Mouse (Mus musculus) neural tube, embryonic 15.5 days (tissue): ENCODE data around the gene Clp1. TPM values are rescaled to one million over a fixed set of nuclear protein-coding genes. Genes with fewer than 3 reads are reported as not detected.
"Not testable (repeated sequence)": the region's sequence is repeated elsewhere in the genome, so short reads cannot be mapped to it uniquely, and the experiment has no call there.

ENCODE experiments used
- ATAC-seq: fragments of 200-750 bp; cut with Nextera tagmentation; 2 replicates; pipeline ENCODE4 v1.8.0; 2017; ENCODE audit warnings: mild to moderate bottlenecking, moderate TSS enrichment, moderate library complexity; ENCODE audit not compliant: low FRiP score
- H3K27ac ChIP-seq: fragments of 300-500 bp; sonication (generic); replicated peaks from 2 replicates; pipeline ENCODE4 v1.5.1; 2015; ENCODE audit warnings: mild to moderate bottlenecking, inconsistent platforms
- H3K27me3 ChIP-seq: fragments of 300-500 bp; sonication (generic); replicated peaks from 2 replicates; pipeline ENCODE4 v1.6.1; 2015; ENCODE audit warnings: inconsistent platforms
- H3K36me3 ChIP-seq: fragments of 300-500 bp; sonication (generic); 2 replicates; pipeline ENCODE4 v1.6.1; 2015; ENCODE audit warnings: inconsistent platforms
- H3K4me1 ChIP-seq: fragments of 300-500 bp; sonication (generic); 2 replicates; pipeline ENCODE4 v1.6.1; 2015; ENCODE audit warnings: inconsistent platforms
- H3K4me2 ChIP-seq: fragments of 300-500 bp; sonication (generic); 2 replicates; pipeline ENCODE4 v1.6.1; 2015; ENCODE audit warnings: inconsistent platforms, mild to moderate bottlenecking, moderate library complexity
- H3K4me3 ChIP-seq: fragments of 300-500 bp; sonication (generic); replicated peaks from 2 replicates; pipeline ENCODE4 v1.5.1; 2015; ENCODE audit warnings: mild to moderate bottlenecking, inconsistent platforms
- H3K9ac ChIP-seq: fragments of 300-500 bp; sonication (generic); replicated peaks from 2 replicates; pipeline ENCODE4 v1.6.1; 2015; ENCODE audit warnings: mild to moderate bottlenecking, inconsistent platforms
- H3K9me3 ChIP-seq: fragments of 300-500 bp; sonication (generic); replicated peaks from 2 replicates; pipeline ENCODE4 v1.6.1; 2016; ENCODE audit warnings: inconsistent platforms
- WGBS: fragments of 180-500 bp; shearing (Covaris S2); methylation state at CpG from one replicate; pipeline ENCODE4 v1.1.7; 2015; ENCODE audit warnings: mixed read lengths; 5-methylcytosine and 5-hydroxymethylcytosine counted together
- polyA plus RNA-seq: library from polyadenylated mRNA; unstranded; fragments of >200 nt; fragmentation: Nextera tagmentation; extraction: Ambion mirVana; gene quantifications from 2 replicates; pipeline ENCODE4 v1.2.1, GENCODE M21; 2015

The Clp1 gene
- polyA plus RNA-seq, 1 experiment from 2014 or later = 19.7 TPM

DNA sequence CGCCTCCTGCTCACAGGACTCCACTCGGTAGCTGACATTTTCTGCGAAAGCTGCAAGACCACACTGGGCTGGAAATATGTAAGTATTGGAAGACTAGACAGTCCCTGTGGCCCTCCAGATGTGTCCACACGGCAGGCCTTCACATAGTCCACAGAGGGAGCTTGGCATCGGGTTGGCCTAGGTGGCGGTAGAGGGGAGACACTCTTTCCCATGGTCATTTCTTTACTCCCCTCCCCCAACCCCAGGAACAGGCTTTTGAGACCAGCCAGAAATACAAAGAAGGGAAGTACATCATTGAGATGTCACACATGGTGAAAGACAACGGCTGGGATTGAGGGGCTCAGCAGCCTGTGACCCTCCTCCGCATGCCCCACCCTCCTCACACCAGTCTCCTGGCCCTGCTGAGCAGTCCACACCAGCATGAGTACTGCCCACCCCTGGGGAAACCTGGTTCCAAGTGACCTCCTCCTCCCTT is 10.3 kb upstream of the Clp1 start:
- no peak for ATAC-seq
- no peaks in the 10 kb centered on the region for H3K9me3 ChIP-seq
- H3K4me3 ChIP-seq = no peak overlapping the region; the same call in 1 of the 2 replicates
- peak overlapping the region; percentile 79 for H3K4me2 ChIP-seq
- WGBS = 7% methylated on average over 8 of the region's 8 CpGs
- H3K9ac ChIP-seq = 0 out of 2 replicates have a peak overlapping the region, but pooled peaks have one; percentile 4
- peak overlapping the region; percentile 35; the same call in 1 of the 2 replicates for H3K27ac ChIP-seq
- no peaks in the 10 kb centered on the region for H3K27me3 ChIP-seq
- H3K36me3 ChIP-seq = no peaks in the 10 kb centered on the region
- H3K4me1 ChIP-seq = peaks cover 94% of the 10 kb centered on the region

DNA sequence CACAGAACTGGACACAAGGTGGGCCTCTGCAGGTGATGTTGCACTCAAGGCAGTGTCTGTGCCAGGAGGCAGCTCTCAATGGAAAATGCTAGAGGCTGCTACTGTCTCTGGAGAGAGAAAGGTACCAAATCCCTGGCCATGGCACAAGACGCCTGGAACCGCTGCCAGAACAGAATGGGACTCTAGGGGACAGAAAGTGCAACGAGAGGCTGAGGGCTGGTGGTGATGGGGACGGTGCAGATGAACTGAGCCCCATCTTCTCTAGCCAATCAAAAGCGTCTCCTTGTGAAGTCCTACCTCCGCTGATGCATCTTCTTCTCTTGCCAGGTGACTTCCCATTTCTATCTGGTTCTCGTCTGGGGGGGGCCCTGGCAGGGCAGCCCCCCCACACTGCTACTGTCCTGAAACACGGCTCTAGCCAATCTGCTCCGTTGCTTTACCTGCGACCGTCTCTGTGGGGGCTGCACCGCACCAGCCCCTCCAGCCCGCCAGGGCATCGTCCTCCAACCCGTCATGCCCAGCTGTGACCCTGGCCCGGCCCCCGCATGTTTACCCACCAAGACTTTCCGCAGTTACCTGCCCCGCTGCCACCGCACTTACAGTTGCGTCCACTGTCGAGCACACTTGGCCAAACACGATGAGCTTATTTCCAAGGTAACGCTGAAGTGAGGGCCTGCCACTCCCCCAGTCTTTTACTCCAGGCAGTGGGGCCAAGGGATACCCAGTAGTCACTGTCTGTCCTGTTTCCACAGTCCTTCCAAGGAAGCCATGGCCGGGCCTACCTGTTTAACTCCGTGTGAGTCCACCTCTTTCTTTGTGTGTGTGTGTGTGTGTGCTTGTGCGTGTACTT is 9.4 kb upstream of the Clp1 start:
- peak overlapping the region; percentile 79 for H3K4me2 ChIP-seq
- peak overlapping the region; percentile 18; the same call in 1 of the 2 replicates for H3K9ac ChIP-seq
- H3K4me3 ChIP-seq = peak overlapping the region; percentile 62
- whole genome bisulfite sequencing = 6% methylated on average over 27 of the region's 27 CpGs
- no peak overlapping the region for H3K27ac ChIP-seq
- no peak for ATAC-seq
- H3K27me3 ChIP-seq = no peaks in the 10 kb centered on the region
- no peaks in the 10 kb centered on the region for H3K36me3 ChIP-seq
- peaks cover 85% of the 10 kb centered on the region for H3K4me1 ChIP-seq
- H3K9me3 ChIP-seq = no peaks in the 10 kb centered on the region

DNA sequence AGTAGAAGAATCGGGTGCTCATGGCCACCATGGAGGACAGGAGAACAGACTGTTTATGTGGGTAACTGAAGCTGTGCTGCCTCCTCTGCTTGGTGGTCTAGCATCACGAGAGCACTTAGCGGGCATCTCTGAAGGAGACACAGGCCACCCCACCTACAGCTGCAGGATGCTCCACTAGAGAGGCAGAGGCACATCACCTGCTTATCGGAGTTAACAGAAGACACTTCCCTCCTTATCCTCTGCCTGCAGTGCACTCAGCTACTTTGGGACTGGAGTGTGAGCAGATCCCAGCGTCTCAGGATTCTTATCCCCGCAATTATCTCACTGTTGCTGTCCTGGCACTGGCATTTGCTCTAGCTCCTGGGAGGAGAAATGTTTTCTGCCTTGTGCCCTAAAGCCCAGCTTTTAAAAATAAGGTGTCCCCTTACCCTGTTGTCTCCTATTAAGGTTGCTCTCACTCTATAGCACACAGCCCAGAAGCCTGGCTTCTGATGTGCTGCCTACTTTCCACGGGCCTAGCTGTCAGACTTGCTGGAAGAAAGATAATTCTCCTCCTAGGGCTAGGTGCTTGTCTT is 8.3 kb upstream of the Clp1 start:
- H3K27ac ChIP-seq = peak overlapping the region; percentile 88

DNA sequence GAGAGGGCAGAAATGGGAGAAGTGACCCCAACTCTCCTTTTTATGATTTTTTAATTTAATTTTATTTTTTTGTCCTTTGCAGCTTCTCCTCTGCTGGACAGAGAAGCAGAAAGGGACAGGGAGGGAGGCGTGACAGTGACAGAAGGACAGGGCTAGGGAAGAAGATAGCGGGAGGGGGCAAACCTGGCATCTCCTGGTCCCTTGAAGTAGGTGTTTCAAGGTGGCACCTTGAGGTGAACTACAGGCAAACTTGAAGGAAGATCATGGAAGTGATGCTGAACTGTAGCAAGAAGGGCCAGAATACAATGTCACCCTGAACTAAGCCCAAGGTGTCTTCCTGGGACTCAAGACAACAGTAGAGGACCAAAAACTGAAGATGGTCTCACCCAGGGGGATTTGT is 7.8 kb upstream of the Clp1 start:
- peaks cover 69% of the 10 kb centered on the region for H3K4me1 ChIP-seq
- peak overlapping the region; percentile 79 for H3K4me2 ChIP-seq
- no peaks in the 10 kb centered on the region for H3K27me3 ChIP-seq
- 4% methylated on average over 2 of the region's 2 CpGs for WGBS
- no peak for ATAC-seq
- peak overlapping the region; percentile 71 for H3K9ac ChIP-seq
- H3K9me3 ChIP-seq = no peaks in the 10 kb centered on the region
- H3K4me3 ChIP-seq = peak overlapping the region; percentile 62
- no peaks in the 10 kb centered on the region for H3K36me3 ChIP-seq
- H3K27ac ChIP-seq = peak overlapping the region; percentile 88

More for the DNA sequence above, 8.3 kb upstream of the Clp1 start:
- Histone ChIP-seq H3K4me3 (peak overlapping the region; percentile 62), H3K9me3 (no peaks in the 10 kb centered on the region), H3K9ac (peak overlapping the region; percentile 71), H3K4me2 (peak overlapping the region; percentile 79), H3K4me1 (peaks cover 74% of the 10 kb centered on the region), H3K27me3 (no peaks in the 10 kb centered on the region), H3K36me3 (no peaks in the 10 kb centered on the region)
- no peak for ATAC-seq
- 19% methylated on average over 7 of the region's 7 CpGs for WGBS

DNA sequence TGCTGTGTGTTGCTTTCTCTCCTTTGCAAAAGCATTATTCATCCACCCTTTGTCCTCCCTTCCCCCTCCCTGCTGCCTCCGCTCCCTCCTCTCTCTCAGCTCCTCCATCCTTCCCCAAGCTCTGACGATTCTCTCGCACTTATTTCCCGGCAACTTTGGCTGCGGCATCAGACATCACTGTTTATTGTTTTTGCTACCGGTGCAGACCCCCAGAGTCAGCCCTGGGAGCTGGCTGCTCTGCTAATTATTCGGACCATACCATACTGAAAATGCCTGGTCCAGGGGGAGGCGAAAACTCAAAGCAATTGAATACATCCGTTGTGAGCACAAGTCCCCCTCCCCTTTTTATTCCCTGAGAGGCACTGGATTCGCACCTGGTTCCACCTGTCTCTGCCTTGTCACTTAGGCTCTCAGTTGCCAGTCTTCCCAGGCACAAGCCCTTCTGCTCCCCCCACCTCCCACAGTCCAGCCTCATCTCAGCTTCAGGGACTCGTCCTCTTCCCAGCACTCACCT is 7.3 kb upstream of the Clp1 start:
- Histone ChIP-seq H3K9ac (peak overlapping the region; percentile 71), H3K4me3 (peak overlapping the region; percentile 62), H3K4me2 (peak overlapping the region; percentile 79), H3K9me3 (no peaks in the 10 kb centered on the region), H3K27me3 (no peaks in the 10 kb centered on the region), H3K36me3 (no peaks in the 10 kb centered on the region), H3K27ac (peak overlapping the region; percentile 88), H3K4me1 (peaks cover 64% of the 10 kb centered on the region)
- WGBS = 0% methylated on average over 11 of the region's 11 CpGs
- ATAC-seq = peak; percentile 71

DNA sequence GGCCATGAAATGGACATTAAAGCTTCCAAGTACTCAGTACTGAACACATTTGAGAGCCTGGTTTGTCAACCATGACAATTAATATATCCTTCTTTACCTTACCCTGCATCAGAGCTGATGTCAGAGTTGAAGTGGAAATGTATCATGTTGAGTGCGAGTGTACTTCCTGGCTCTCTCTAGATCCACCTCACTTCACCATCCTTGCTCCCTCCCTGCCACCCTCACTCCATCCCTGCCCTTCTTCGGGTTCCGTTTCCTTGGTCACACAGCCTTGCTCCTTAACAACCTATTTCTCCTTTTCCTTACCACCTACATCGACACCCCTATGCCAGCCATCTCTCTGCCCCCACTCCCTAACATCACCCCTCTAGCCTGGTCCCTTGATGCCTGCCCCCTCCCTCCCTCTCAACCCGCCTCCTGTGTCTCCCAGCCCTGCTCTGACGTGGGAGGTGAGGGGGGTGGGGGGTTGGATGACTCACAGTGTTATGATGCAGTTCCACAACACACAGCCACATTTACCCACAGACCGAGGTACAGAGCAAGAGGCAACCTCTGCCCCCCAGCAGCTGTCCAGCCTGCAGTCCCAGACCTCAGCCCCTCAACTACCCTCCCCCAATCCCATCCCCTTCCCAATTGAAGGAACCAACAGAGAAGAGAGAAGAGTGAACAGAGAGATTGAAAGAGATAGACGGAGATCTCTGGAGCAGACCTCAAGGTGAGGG is 6.6 kb upstream of the Clp1 start, which contains the start of gene Ypel4:
Gene Ypel4 (plus strand): TSS at position 480 of the 722 bp plus-strand sequence.
- ATAC-seq = peak; percentile 85
- 3% methylated on average over 8 of the region's 8 CpGs for WGBS
- peak within 1 kb of the TSS; percentile 71 for H3K9ac ChIP-seq
- H3K4me2 ChIP-seq = peak within 1 kb of the TSS; percentile 79
- peak within 1 kb of the TSS; percentile 62 for H3K4me3 ChIP-seq
- H3K27me3 ChIP-seq = no peaks in the 10 kb centered on the region
- H3K4me1 ChIP-seq = peaks cover 57% of the 10 kb centered on the region
- H3K36me3 ChIP-seq = no peaks in the 10 kb centered on the region
- H3K9me3 ChIP-seq = no peaks in the 10 kb centered on the region
- peak within 1 kb of the TSS; percentile 88 for H3K27ac ChIP-seq

DNA sequence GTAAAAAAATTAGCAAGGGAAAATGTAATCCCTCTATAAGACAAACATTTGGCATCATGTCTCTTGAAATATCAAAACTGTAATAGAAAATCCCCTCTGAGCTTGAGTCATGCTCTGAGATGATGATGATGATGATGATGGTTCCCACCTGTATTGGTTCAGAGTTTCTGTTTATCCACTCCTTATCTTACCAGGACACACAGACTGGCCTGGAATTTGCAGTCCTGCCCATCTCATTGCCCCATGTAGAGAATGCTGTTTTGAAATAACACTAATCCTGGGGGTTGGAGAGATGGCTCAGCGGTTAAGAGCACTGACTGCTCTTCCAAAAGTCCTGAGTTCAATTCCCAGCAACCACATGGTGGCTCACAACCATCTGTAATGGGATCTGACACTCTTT is 5.2 kb upstream of the Clp1 start:
- H3K4me1 ChIP-seq = peaks cover 45% of the 10 kb centered on the region
- no peak for ATAC-seq
- no peak overlapping the region for H3K4me2 ChIP-seq
- no peak overlapping the region for H3K9ac ChIP-seq
- no peak overlapping the region for H3K27ac ChIP-seq
- no peaks in the 10 kb centered on the region for H3K27me3 ChIP-seq
- H3K36me3 ChIP-seq = no peaks in the 10 kb centered on the region
- no peak overlapping the region for H3K4me3 ChIP-seq
- 84% methylated on average over 1 of the region's 1 CpGs for WGBS
- no peaks in the 10 kb centered on the region for H3K9me3 ChIP-seq

DNA sequence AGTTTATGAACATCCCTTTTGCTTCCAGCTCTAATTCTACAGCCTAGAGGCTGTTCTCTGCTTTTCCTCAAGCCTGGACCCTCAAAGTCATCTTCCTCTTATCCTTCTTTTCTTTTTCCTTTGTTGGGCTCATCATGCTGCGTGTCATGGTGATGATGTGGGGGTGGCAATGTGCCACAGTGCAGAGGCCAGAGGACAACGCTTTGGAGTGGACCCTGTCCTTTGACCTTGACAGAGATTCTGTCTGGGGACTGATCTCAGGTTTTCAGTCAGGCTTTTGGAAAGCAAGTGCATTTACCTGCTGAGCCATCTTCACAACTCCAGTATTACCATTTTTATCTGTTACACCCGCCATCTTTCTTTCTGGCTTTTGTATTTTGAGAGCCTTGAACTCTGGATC is 4.1 kb upstream of the Clp1 start:
- no peak overlapping the region for H3K9ac ChIP-seq

DNA sequence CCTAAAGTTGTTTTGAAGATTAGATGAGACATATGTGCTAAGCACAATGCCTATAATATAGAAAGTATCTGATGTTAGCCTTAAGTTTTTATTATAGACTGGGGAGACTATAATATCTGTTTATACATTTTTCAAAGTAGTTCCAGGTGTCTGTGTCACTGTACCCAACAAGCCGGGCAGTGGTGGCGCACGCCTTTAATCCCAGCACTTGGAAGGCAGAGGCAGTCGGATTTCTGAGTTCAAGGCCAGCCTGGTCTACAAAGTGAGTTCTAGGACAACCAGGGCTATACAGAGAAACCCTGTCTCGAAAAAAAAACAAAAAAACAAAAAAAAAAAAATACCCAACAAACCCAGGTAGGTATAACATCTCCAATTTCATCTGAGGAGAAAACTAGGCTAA is 1.0 kb upstream of the Clp1 start:
- 87% methylated on average over 5 of the region's 5 CpGs for whole genome bisulfite sequencing
- not testable (repeated sequence) for H3K9ac ChIP-seq, H3K27ac ChIP-seq, H3K9me3 ChIP-seq, H3K4me3 ChIP-seq, H3K4me2 ChIP-seq, H3K27me3 ChIP-seq, ATAC-seq
- Histone ChIP-seq H3K4me1 (peaks cover 26% of the 10 kb centered on the region), H3K36me3 (peaks cover 15% of the 10 kb centered on the region)

More for the DNA sequence above, 4.1 kb upstream of the Clp1 start:
- Histone ChIP-seq H3K4me2 (no peak overlapping the region), H3K9me3 (no peaks in the 10 kb centered on the region), H3K4me3 (no peak overlapping the region), H3K4me1 (peaks cover 39% of the 10 kb centered on the region), H3K36me3 (no peaks in the 10 kb centered on the region), H3K27me3 (no peaks in the 10 kb centered on the region), H3K27ac (no peak overlapping the region)
- WGBS = 84% methylated on average over 3 of the region's 3 CpGs
- ATAC-seq = no peak

DNA sequence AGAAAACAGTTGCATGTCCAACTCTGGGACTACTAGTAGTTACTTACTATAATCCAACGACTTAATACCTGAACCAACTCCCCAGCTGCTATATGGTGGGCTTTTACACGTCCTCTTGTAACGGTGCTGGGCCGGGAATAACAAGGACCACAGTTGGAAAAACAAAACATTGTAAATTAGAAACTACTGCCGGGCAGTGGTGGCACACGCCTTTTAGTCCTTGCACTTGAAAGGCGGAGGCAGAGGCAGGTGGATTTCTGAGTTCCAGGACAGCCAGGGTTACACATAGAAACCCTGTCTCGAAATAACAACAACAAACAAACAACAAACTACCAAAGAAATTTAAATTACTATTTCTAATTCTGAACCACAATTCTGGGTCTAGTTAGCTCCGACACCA is 434 bp downstream of the Clp1 start:
- ATAC-seq = peak; percentile 0; the same call in 1 of the 2 replicates
- Histone ChIP-seq H3K4me3 (peak overlapping the region; percentile 61), H3K27me3 (no peaks in the 10 kb centered on the region), H3K36me3 (peaks cover 18% of the 10 kb centered on the region), H3K4me2 (peak overlapping the region; percentile 82), H3K4me1 (peaks cover 24% of the 10 kb centered on the region), H3K9ac (peak overlapping the region; percentile 61), H3K27ac (peak overlapping the region; percentile 64; the same call in 1 of the 2 replicates), H3K9me3 (no peaks in the 10 kb centered on the region)
- WGBS = 4% methylated on average over 9 of the region's 9 CpGs

DNA sequence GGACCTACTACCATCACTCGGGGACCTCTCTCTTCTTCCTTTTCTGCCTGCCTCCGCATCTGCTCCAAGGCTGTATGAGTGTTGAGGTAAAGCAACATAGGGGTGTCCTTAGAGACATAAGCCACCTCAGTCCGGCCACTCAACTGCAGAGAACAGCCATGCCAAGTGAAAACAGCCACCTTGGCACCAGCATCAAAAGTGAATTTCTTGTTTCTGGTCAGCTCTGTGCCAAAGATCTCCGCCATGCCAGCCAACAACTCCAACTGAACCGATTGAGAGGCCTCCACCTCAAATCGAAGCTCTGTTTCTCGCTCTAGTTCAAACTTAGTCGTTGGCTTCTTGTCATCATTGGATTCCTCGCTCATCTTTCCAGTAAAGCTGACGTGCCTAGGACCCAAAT is 1.4 kb downstream of the Clp1 start:
- ATAC-seq = no peak
- H3K4me2 ChIP-seq = peak overlapping the region; percentile 82
- no peaks in the 10 kb centered on the region for H3K9me3 ChIP-seq
- H3K27me3 ChIP-seq = no peaks in the 10 kb centered on the region
- H3K4me3 ChIP-seq = peak overlapping the region; percentile 61; the same call in 1 of the 2 replicates
- H3K4me1 ChIP-seq = peaks cover 29% of the 10 kb centered on the region
- no peak overlapping the region for H3K9ac ChIP-seq
- H3K27ac ChIP-seq = no peak overlapping the region
- peaks cover 22% of the 10 kb centered on the region for H3K36me3 ChIP-seq
- 97% methylated on average over 10 of the region's 10 CpGs for WGBS
